Mouse (Mus musculus): ENCODE measurements around the gene Aspa.

Aspa gene

GRCm38 (mm10) chr11:73257362-73257945, 71.9 kb downstream of the Aspa start:
- DNase-seq (ENCODE audit: low read depth, low spot score): no peak

All from R1 (cell line).